Mouse (Mus musculus): ENCODE measurements around the gene Pip5k1a.

DNA sequence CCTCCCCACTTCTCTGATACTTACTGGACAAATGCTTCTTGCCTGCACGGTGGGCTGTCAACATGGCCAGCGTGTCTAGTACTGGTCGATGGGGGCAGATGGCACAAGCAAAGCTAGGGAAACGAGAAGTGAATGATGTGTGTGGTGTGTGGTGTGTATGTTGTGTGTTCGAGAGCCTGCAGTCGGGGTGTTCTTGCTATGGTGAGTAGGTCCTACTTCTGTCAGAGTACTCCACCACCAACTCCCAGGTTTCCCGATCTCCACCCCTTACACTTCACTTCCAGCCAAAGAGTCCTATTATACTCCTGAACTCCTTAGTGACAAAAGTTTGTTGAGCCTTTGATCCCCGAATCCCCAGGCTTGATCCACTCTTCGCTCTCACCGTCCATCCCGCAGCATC lies 26.4 kb upstream of the Pip5k1a start:
- TF ChIP-seq POLR2A (IDR thresholded peaks at IDR 0.05; ENCODE audit: insufficient read depth, low read depth, low read length): no peak
- no peak for TF ChIP-seq CTCF (IDR thresholded peaks at IDR 0.05; ENCODE audit: insufficient read depth, low read depth, low read length)
